Mouse (Mus musculus): ENCODE measurements around the gene Gal3st1.

The Gal3st1 gene

GRCm38 (mm10) chr11:4035116-4035892 lies 51.9 kb downstream of the Gal3st1 start:
- peak; percentile 59 for DNase-seq

GRCm38 (mm10) chr11:4035916-4036315 lies 52.5 kb downstream of the Gal3st1 start:
- DNase-seq = no peak

GRCm38 (mm10) chr11:4036365-4037084 lies 53.1 kb downstream of the Gal3st1 start:
- no peak for DNase-seq

GRCm38 (mm10) chr11:4039951-4040350 lies 56.5 kb downstream of the Gal3st1 start:
- DNase-seq = no peak

- no peak for DNase-seq
These were observed 57.7 kb downstream of the Gal3st1 start for GRCm38 (mm10) chr11:4041123-4041625.

GRCm38 (mm10) chr11:4043081-4043480 lies 59.6 kb downstream of the Gal3st1 start:
- DNase-seq = no peak

GRCm38 (mm10) chr11:4046526-4046925 lies 63.1 kb downstream of the Gal3st1 start:
- DNase-seq = no peak

- DNase-seq = no peak
These were observed 64.3 kb downstream of the Gal3st1 start for GRCm38 (mm10) chr11:4047766-4048165.

- no peak for DNase-seq
These were observed 65.0 kb downstream of the Gal3st1 start for GRCm38 (mm10) chr11:4048438-4048837.
